Mouse (Mus musculus): ENCODE results near the gene Clip1. TPM values are rescaled to one million over a fixed set of nuclear protein-coding genes. Genes with fewer than 3 reads are reported as not detected.
A peak's percentile ranks its signal among the peaks of the same experiment; 100 is the strongest.

Clip1 gene
- polyA plus RNA-seq, 1 experiment from 2014 or later: 33.9 TPM

- H3K9ac ChIP-seq: no peak overlapping the region
- no peak overlapping the region for H3K4me2 ChIP-seq
- DNase-seq (no peak), ATAC-seq (ENCODE audit: insufficient read depth) (no peak)
- peaks cover 93% of the 10 kb centered on the region for H3K36me3 ChIP-seq (ENCODE audit: insufficient read depth)
- H3K27me3 ChIP-seq (ENCODE audit: insufficient read depth, low read length): no peaks in the 10 kb centered on the region
- H3K4me3 ChIP-seq (ENCODE audit: low read depth, low read length): no peak overlapping the region
- H3K27ac ChIP-seq (ENCODE audit: low read depth): no peak overlapping the region
- TF ChIP-seq CTCF (IDR thresholded peaks at IDR 0.05; ENCODE audit: low read depth): no peak
- no peaks in the 10 kb centered on the region for H3K9me3 ChIP-seq (ENCODE audit: low read depth, low read length)
- WGBS: 64% methylated on average over 4 of the region's 4 CpGs
- no peaks in the 10 kb centered on the region for H3K4me1 ChIP-seq (ENCODE audit: insufficient read depth)
These were observed 25.2 kb upstream of the Clip1 start for GRCm38 (mm10) chr5:123709571-123709970.

- H3K4me3 ChIP-seq (ENCODE audit: low read depth, low read length): no peak overlapping the region
- TF ChIP-seq CTCF (IDR thresholded peaks at IDR 0.05; ENCODE audit: low read depth): no peak
- ATAC-seq (ENCODE audit: insufficient read depth) (no peak), DNase-seq (no peak)
- H3K9ac ChIP-seq: no peak overlapping the region
- no peaks in the 10 kb centered on the region for H3K9me3 ChIP-seq (ENCODE audit: low read depth, low read length)
- peaks cover 92% of the 10 kb centered on the region for H3K36me3 ChIP-seq (ENCODE audit: insufficient read depth)
- H3K4me1 ChIP-seq (ENCODE audit: insufficient read depth): no peaks in the 10 kb centered on the region
- no peaks in the 10 kb centered on the region for H3K27me3 ChIP-seq (ENCODE audit: insufficient read depth, low read length)
- H3K27ac ChIP-seq (ENCODE audit: low read depth): no peak overlapping the region
- WGBS: 90% methylated on average over 12 of the region's 12 CpGs
- no peak overlapping the region for H3K4me2 ChIP-seq
These were observed 24.2 kb upstream of the Clip1 start for GRCm38 (mm10) chr5:123708598-123708997.

GRCm38 (mm10) chr5:123700625-123701024 lies 16.2 kb upstream of the Clip1 start:
- no peak overlapping the region for H3K4me2 ChIP-seq
- H3K27me3 ChIP-seq (ENCODE audit: insufficient read depth, low read length): no peaks in the 10 kb centered on the region
- ATAC-seq (ENCODE audit: insufficient read depth) (peak; percentile 36; the same call in 1 of the 2 replicates), DNase-seq (peak; percentile 76)
- WGBS: 53% methylated on average over 11 of the region's 11 CpGs
- TF ChIP-seq CTCF (IDR thresholded peaks at IDR 0.05; ENCODE audit: low read depth): peak; percentile 29
- H3K27ac ChIP-seq (ENCODE audit: low read depth): no peak overlapping the region
- H3K9me3 ChIP-seq (ENCODE audit: low read depth, low read length): no peaks in the 10 kb centered on the region
- peaks cover 77% of the 10 kb centered on the region for H3K36me3 ChIP-seq (ENCODE audit: insufficient read depth)
- H3K4me1 ChIP-seq (ENCODE audit: insufficient read depth): no peaks in the 10 kb centered on the region
- no peak overlapping the region for H3K4me3 ChIP-seq (ENCODE audit: low read depth, low read length)
- no peak overlapping the region for H3K9ac ChIP-seq

- H3K9me3 ChIP-seq (ENCODE audit: low read depth, low read length): no peaks in the 10 kb centered on the region
- ATAC-seq (ENCODE audit: insufficient read depth) (peak; percentile 59; the same call in 1 of the 2 replicates), DNase-seq (peak; percentile 90)
- no peaks in the 10 kb centered on the region for H3K27me3 ChIP-seq (ENCODE audit: insufficient read depth, low read length)
- no peak overlapping the region for H3K4me2 ChIP-seq
- H3K36me3 ChIP-seq (ENCODE audit: insufficient read depth): peaks cover 63% of the 10 kb centered on the region
- H3K27ac ChIP-seq (ENCODE audit: low read depth): no peak overlapping the region
- no peak overlapping the region for H3K4me3 ChIP-seq (ENCODE audit: low read depth, low read length)
- WGBS: 29% methylated on average over 3 of the region's 3 CpGs
- H3K4me1 ChIP-seq (ENCODE audit: insufficient read depth): peaks cover 1% of the 10 kb centered on the region; the same call in 1 of the 2 replicates
- TF ChIP-seq CTCF (IDR thresholded peaks at IDR 0.05; ENCODE audit: low read depth): peak; percentile 85
- H3K9ac ChIP-seq: no peak overlapping the region
These were observed 14.8 kb upstream of the Clip1 start for GRCm38 (mm10) chr5:123699198-123699597.

- no peak for TF ChIP-seq CTCF (IDR thresholded peaks at IDR 0.05; ENCODE audit: low read depth)
- no peaks in the 10 kb centered on the region for H3K9me3 ChIP-seq (ENCODE audit: low read depth, low read length)
- ATAC-seq (ENCODE audit: insufficient read depth) (no peak), DNase-seq (no peak)
- H3K4me1 ChIP-seq (ENCODE audit: insufficient read depth): peaks cover 4% of the 10 kb centered on the region; the same call in 1 of the 2 replicates
- H3K27me3 ChIP-seq (ENCODE audit: insufficient read depth, low read length): no peaks in the 10 kb centered on the region
- 71% methylated on average over 4 of the region's 4 CpGs for WGBS
- H3K4me2 ChIP-seq: no peak overlapping the region
- H3K4me3 ChIP-seq (ENCODE audit: low read depth, low read length): no peak overlapping the region
- no peak overlapping the region for H3K9ac ChIP-seq
- H3K36me3 ChIP-seq (ENCODE audit: insufficient read depth): peaks cover 41% of the 10 kb centered on the region
- H3K27ac ChIP-seq (ENCODE audit: low read depth): no peak overlapping the region
These were observed 12.5 kb upstream of the Clip1 start for GRCm38 (mm10) chr5:123696961-123697360.

GRCm38 (mm10) chr5:123696244-123696643 lies 11.8 kb upstream of the Clip1 start:
- no peak overlapping the region for H3K4me3 ChIP-seq (ENCODE audit: low read depth, low read length)
- peaks cover 4% of the 10 kb centered on the region; the same call in 1 of the 2 replicates for H3K4me1 ChIP-seq (ENCODE audit: insufficient read depth)
- no peaks in the 10 kb centered on the region for H3K9me3 ChIP-seq (ENCODE audit: low read depth, low read length)
- H3K36me3 ChIP-seq (ENCODE audit: insufficient read depth): peaks cover 34% of the 10 kb centered on the region
- H3K27me3 ChIP-seq (ENCODE audit: insufficient read depth, low read length): no peaks in the 10 kb centered on the region
- H3K9ac ChIP-seq: no peak overlapping the region
- TF ChIP-seq CTCF (IDR thresholded peaks at IDR 0.05; ENCODE audit: low read depth): no peak
- ATAC-seq (ENCODE audit: insufficient read depth): no peak
- 87% methylated on average over 7 of the region's 7 CpGs for WGBS
- H3K4me2 ChIP-seq: no peak overlapping the region
- no peak for DNase-seq
- H3K27ac ChIP-seq (ENCODE audit: low read depth): no peak overlapping the region

GRCm38 (mm10) chr5:123694468-123694867 lies 10.1 kb upstream of the Clip1 start:
- ATAC-seq (ENCODE audit: insufficient read depth): peak; percentile 72
- WGBS: 27% methylated on average over 6 of the region's 6 CpGs
- Histone ChIP-seq H3K9me3 (ENCODE audit: low read depth, low read length) (no peaks in the 10 kb centered on the region), H3K4me2 (no peak overlapping the region), H3K9ac (no peak overlapping the region), H3K4me3 (ENCODE audit: low read depth, low read length) (no peak overlapping the region), H3K27me3 (ENCODE audit: insufficient read depth, low read length) (no peaks in the 10 kb centered on the region), H3K27ac (ENCODE audit: low read depth) (peak overlapping the region; percentile 58; the same call in 1 of the 2 replicates), H3K36me3 (ENCODE audit: insufficient read depth) (peaks cover 18% of the 10 kb centered on the region), H3K4me1 (ENCODE audit: insufficient read depth) (peaks cover 4% of the 10 kb centered on the region; the same call in 1 of the 2 replicates)
- DNase-seq: peak; percentile 79
- TF ChIP-seq CTCF (IDR thresholded peaks at IDR 0.05; ENCODE audit: low read depth): no peak

Measured in lung, embryonic 14.5 days (tissue).